Mouse (Mus musculus): ENCODE measurements around the gene Vmn1r235. TPM values are rescaled to one million over a fixed set of nuclear protein-coding genes. Genes with fewer than 3 reads are reported as not detected.
"Not testable (repeated sequence)": the region's sequence is repeated elsewhere in the genome, so short reads cannot be mapped to it uniquely, and the experiment has no call there.

The Vmn1r235 gene
- polyA plus RNA-seq (2012; rRNA removed), result not detected in 2 replicates

DNA sequence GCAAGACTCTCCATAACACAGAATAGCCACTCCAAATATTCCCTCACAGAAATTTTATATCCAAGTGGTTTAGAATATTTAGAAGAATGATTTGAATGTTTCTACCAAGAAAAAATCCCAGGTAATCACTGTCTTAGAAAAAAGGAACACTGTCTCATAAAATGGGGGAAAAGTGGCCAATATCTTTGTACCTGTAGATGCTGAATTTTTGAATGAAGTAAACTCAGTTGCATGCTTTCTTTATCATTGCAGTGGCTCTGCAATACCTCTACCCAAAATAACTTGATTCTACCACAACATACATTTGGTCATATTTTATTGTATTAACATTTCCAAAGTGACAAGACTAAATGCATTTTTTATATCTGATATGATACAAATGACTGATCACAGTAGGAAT lies at the start of gene Vmn1r235:
Gene Vmn1r235, plus strand, starts transcription at position 301 of the 400 bp plus-strand sequence.
- TF ChIP-seq POLR2A (IDR thresholded peaks at IDR 0.05; ENCODE audit: borderline replicate concordance, insufficient read depth, low read length) (no peak), CTCF (IDR thresholded peaks at IDR 0.05; ENCODE audit: borderline replicate concordance, insufficient read depth, low read depth, low read length) (no peak)
- Histone ChIP-seq H3K27ac (ENCODE audit: insufficient read depth, low read length) (no peak within 1 kb of the TSS), H3K4me3 (replicated peaks; ENCODE audit: insufficient read depth, low read depth, low read length) (no peak within 1 kb of the TSS), H3K27me3 (ENCODE audit: control insufficient read depth, insufficient read depth, low read length) (no peaks in the 10 kb centered on the region), H3K4me1 (ENCODE audit: control insufficient read depth, insufficient read depth, low read length) (no peaks in the 10 kb centered on the region)
- no peak for DNase-seq

DNA sequence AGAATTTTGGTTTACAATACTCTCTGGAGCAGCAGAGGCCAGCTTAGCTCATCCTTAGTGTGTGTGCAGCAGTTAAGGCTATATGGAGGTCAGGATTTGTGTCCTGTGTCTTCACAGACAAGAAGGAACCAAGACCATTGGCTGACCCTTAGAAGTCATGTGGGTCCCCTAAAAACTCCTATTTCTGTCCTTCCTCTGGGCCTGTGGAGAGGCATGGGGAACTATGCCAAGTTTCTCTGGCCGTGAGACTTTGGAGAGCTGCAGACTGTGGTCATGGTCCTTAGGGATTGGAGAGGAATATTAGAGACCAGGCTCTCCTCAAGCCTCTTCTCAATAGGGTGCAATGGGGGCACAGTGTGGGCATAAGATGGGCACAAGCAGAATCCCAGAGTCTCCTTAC lies 45.1 kb upstream of the Vmn1r235 start:
- DNase-seq, result not testable (repeated sequence)

DNA sequence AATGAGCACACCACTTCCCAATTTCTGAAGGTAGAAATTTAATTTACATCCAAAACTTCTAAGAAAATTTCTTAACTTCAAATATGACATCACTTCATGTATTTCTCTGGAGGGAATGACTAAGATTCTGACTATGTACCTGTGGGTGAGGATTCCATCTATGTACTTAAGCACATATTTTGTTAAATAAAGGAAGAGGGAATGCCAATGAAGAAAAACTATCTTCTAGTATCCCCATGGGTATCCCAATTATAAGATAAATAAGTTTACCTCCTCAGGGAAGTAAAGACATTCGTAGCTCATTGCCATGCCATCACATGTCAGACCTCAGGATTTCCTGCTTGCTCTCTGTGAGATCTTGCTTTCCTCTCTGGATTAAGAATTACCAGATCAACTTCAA lies 30.4 kb upstream of the Vmn1r235 start, which contains the start of gene Vmn1r234:
Gene Vmn1r234, plus strand, starts transcription at position 301 of the 400 bp plus-strand sequence.
- Histone ChIP-seq H3K4me3 (replicated peaks; ENCODE audit: insufficient read depth, low read depth, low read length) (no peak within 1 kb of the TSS), H3K4me1 (ENCODE audit: control insufficient read depth, insufficient read depth, low read length) (no peaks in the 10 kb centered on the region), H3K27me3 (ENCODE audit: control insufficient read depth, insufficient read depth, low read length) (no peaks in the 10 kb centered on the region), H3K27ac (ENCODE audit: insufficient read depth, low read length) (no peak within 1 kb of the TSS)
- 78% methylated on average over 1 of the region's 1 CpGs for WGBS
- TF ChIP-seq POLR2A (IDR thresholded peaks at IDR 0.05; ENCODE audit: borderline replicate concordance, insufficient read depth, low read length) (no peak), CTCF (IDR thresholded peaks at IDR 0.05; ENCODE audit: borderline replicate concordance, insufficient read depth, low read depth, low read length) (no peak)
- no peak for DNase-seq

More for the DNA sequence above, 45.1 kb upstream of the Vmn1r235 start:
- not testable (repeated sequence) for H3K27ac ChIP-seq (ENCODE audit: insufficient read depth, low read length); H3K4me1 ChIP-seq (ENCODE audit: control insufficient read depth, insufficient read depth, low read length); H3K27me3 ChIP-seq (ENCODE audit: control insufficient read depth, insufficient read depth, low read length); H3K4me3 ChIP-seq (replicated peaks; ENCODE audit: insufficient read depth, low read depth, low read length)
- 78% methylated on average over 1 of the region's 1 CpGs for WGBS

- no peaks in the 10 kb centered on the region for H3K4me1 ChIP-seq (ENCODE audit: control insufficient read depth, insufficient read depth, low read length)
- H3K4me3 ChIP-seq (replicated peaks; ENCODE audit: insufficient read depth, low read depth, low read length), result no peak overlapping the region
- 18% methylated on average over 9 of the region's 9 CpGs for WGBS
- H3K27ac ChIP-seq (ENCODE audit: insufficient read depth, low read length), result no peak overlapping the region
- DNase-seq, result peak; percentile 0 to 13
- TF ChIP-seq CTCF (IDR thresholded peaks at IDR 0.05; ENCODE audit: borderline replicate concordance, insufficient read depth, low read depth, low read length) (peak; percentile 12; the same call in 1 of the 2 replicates), POLR2A (IDR thresholded peaks at IDR 0.05; ENCODE audit: borderline replicate concordance, insufficient read depth, low read length) (no peak)
- H3K27me3 ChIP-seq (ENCODE audit: control insufficient read depth, insufficient read depth, low read length), result no peaks in the 10 kb centered on the region
Measured at GRCm38 (mm10) chr17:21231654-21232053, 24.6 kb upstream of the Vmn1r235 start.

DNA sequence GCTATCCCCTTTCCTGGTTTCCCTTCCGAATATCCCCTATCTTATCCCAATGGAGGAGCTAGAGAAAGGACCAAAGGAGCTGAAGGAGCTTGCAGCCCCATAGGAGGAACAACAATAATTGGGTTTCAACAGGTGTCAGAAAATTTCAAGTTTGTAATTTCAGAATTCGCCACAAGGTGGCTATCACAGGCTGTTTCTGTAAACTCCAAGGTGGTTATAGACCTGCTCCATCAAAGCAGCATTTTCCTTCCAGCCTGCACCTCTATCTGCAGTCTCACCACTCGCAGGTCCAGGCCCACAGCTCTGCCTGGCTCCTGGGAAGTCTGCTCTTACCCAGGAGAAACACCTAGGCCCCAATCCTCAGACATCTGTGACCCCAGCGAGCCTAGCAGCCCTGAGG lies 15.9 kb downstream of the Vmn1r235 start:
- peak; percentile 18 to 50 for DNase-seq
- no peaks in the 10 kb centered on the region for H3K27me3 ChIP-seq (ENCODE audit: control insufficient read depth, insufficient read depth, low read length)
- no peaks in the 10 kb centered on the region for H3K4me1 ChIP-seq (ENCODE audit: control insufficient read depth, insufficient read depth, low read length)
- peak; percentile 44; the same call in 1 of the 2 replicates for TF ChIP-seq CTCF (IDR thresholded peaks at IDR 0.05; ENCODE audit: borderline replicate concordance, insufficient read depth, low read depth, low read length)
- TF ChIP-seq POLR2A (IDR thresholded peaks at IDR 0.05; ENCODE audit: borderline replicate concordance, insufficient read depth, low read length), result no peak
- 7% methylated on average over 4 of the region's 4 CpGs for WGBS
- H3K27ac ChIP-seq (ENCODE audit: insufficient read depth, low read length), result no peak overlapping the region
- H3K4me3 ChIP-seq (replicated peaks; ENCODE audit: insufficient read depth, low read depth, low read length), result no peak overlapping the region

DNA sequence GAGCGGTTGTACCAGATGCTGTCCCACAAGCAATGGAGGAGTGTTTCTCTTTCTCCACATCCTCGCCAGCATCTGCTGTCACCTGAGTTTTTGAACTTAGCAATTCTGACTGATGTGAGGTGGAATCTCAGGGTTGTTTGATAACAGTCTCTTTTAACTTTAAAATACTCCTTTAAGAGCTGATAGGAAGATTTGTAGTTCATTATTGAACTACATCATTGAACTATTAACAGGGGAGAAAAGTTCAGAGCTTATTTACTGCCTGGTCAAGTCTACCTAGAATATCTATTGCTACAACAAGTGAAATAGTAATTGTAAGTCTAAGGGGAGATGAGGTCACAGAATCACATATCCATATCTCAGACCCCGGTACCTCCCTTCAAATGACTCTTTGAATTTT lies 26.4 kb downstream of the Vmn1r235 start, which contains the start of gene Vmn1r236:
Gene Vmn1r236, plus strand, starts transcription at position 301 of the 400 bp plus-strand sequence.
- H3K27ac ChIP-seq (ENCODE audit: insufficient read depth, low read length), result no peak within 1 kb of the TSS
- 76% methylated on average over 3 of the region's 3 CpGs for WGBS
- no peak within 1 kb of the TSS for H3K4me3 ChIP-seq (replicated peaks; ENCODE audit: insufficient read depth, low read depth, low read length)
- no peaks in the 10 kb centered on the region for H3K4me1 ChIP-seq (ENCODE audit: control insufficient read depth, insufficient read depth, low read length)
- H3K27me3 ChIP-seq (ENCODE audit: control insufficient read depth, insufficient read depth, low read length), result no peaks in the 10 kb centered on the region
- DNase-seq, result no peak
- no peak for TF ChIP-seq POLR2A (IDR thresholded peaks at IDR 0.05; ENCODE audit: borderline replicate concordance, insufficient read depth, low read length)
- TF ChIP-seq CTCF (IDR thresholded peaks at IDR 0.05; ENCODE audit: borderline replicate concordance, insufficient read depth, low read depth, low read length), result no peak

- no peak for DNase-seq
- no peaks in the 10 kb centered on the region for H3K27me3 ChIP-seq (ENCODE audit: control insufficient read depth, insufficient read depth, low read length)
- H3K27ac ChIP-seq (ENCODE audit: insufficient read depth, low read length), result no peak overlapping the region
- H3K4me3 ChIP-seq (replicated peaks; ENCODE audit: insufficient read depth, low read depth, low read length), result no peak overlapping the region
- no peaks in the 10 kb centered on the region for H3K4me1 ChIP-seq (ENCODE audit: control insufficient read depth, insufficient read depth, low read length)
- TF ChIP-seq CTCF (IDR thresholded peaks at IDR 0.05; ENCODE audit: borderline replicate concordance, insufficient read depth, low read depth, low read length), result no peak
- no peak for TF ChIP-seq POLR2A (IDR thresholded peaks at IDR 0.05; ENCODE audit: borderline replicate concordance, insufficient read depth, low read length)
Measured at GRCm38 (mm10) chr17:21284395-21284794, 28.2 kb downstream of the Vmn1r235 start.

DNA sequence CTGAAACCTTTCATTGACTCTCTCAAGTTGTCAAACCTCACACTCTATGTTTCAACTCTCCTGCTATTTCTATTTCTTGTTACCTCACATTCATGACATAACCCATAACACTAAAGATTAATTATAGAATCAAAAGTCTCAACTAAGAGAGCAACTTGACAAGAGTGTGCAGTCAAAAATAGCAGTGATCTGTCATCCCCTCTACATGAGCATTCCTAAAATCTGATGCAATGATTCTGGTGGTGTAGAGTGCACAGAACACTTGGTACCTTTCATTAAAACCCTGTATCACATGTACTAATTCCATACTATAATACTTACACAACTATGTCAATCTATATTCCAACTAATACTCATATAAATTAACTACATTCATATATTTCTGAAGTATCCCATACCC lies 33.5 kb downstream of the Vmn1r235 start:
- no peak overlapping the region for H3K27ac ChIP-seq (ENCODE audit: insufficient read depth, low read length)
- no peaks in the 10 kb centered on the region for H3K27me3 ChIP-seq (ENCODE audit: control insufficient read depth, insufficient read depth, low read length)
- no peak for TF ChIP-seq CTCF (IDR thresholded peaks at IDR 0.05; ENCODE audit: borderline replicate concordance, insufficient read depth, low read depth, low read length)
- no peaks in the 10 kb centered on the region for H3K4me1 ChIP-seq (ENCODE audit: control insufficient read depth, insufficient read depth, low read length)
- DNase-seq, result no peak
- no peak overlapping the region for H3K4me3 ChIP-seq (replicated peaks; ENCODE audit: insufficient read depth, low read depth, low read length)

All from cerebellum, adult 2 months (tissue).